ENCODE assay signal across 12 mouse cellular contexts in genomic region chr12:47163171-47163570, GRCm38 (mm10).
A peak's percentile ranks its signal among the peaks of the same experiment; 100 is the strongest.
DNase-seq lines count a peak whose midpoint lies in the region; ATAC-seq lines count a peak whose summit lies in the region.
"Had no signal": no experiment of that assay in that cellular context is flagged by ENCODE, and none has a peak within 500 bp of the region (broad histone marks: within the 10 kb centered on the region; RNA-seq: fewer than 3 reads in every experiment).

No protein-coding gene starts in this region.

- H3K4me2 ChIP-seq in heart, embryonic 14.5 days (ENCODE audit: low read length) = peak overlapping the region; percentile 44
- 0 out of 2 replicates have a peak overlapping the region, but pooled peaks have one; percentile 31 for H3K4me2 ChIP-seq in embryonic facial prominence, embryonic 12.5 days (replicated peaks)
- peak overlapping the region; percentile 40 for H3K4me2 ChIP-seq in hindbrain, embryonic 13.5 days
- H3K4me2 ChIP-seq in neural tube, embryonic 12.5 days (replicated peaks) = peak overlapping the region; percentile 45
- H3K4me2 ChIP-seq: limb, embryonic 13.5 days had no signal

- no peak overlapping the region for H3K4me3 ChIP-seq in heart, embryonic 14.5 days (ENCODE audit: control insufficient read depth in 1 of 2, insufficient read depth in 1 of 2, low read depth in 1 of 2, low read length in 2 of 2)
- H3K4me3 ChIP-seq in embryonic facial prominence, embryonic 12.5 days = no peak overlapping the region
- H3K4me3 ChIP-seq in hindbrain, embryonic 13.5 days = no peak overlapping the region
- 0 out of 2 replicates have a peak overlapping the region, but pooled peaks have one; percentile 3 for H3K4me3 ChIP-seq in neural tube, embryonic 12.5 days
- H3K4me3 ChIP-seq: limb, embryonic 13.5 days; stomach, embryonic 15.5 days had no signal

- no peaks in the 10 kb centered on the region for H3K27me3 ChIP-seq in heart, embryonic 14.5 days (ENCODE audit: control insufficient read depth, insufficient read depth, low read length)
- no peaks in the 10 kb centered on the region for H3K27me3 ChIP-seq in embryonic facial prominence, embryonic 12.5 days
- no peaks in the 10 kb centered on the region for H3K27me3 ChIP-seq in hindbrain, embryonic 13.5 days
- no peaks in the 10 kb centered on the region for H3K27me3 ChIP-seq in neural tube, embryonic 12.5 days (replicated peaks)
- H3K27me3 ChIP-seq: stomach, embryonic 15.5 days had no signal

- intact Hi-C loops in heart, postnatal 10 days (cut with DNase I) = no loop called here

- H3K36me3 ChIP-seq in heart, embryonic 14.5 days (ENCODE audit: control insufficient read depth, insufficient read depth, low read length) = no peaks in the 10 kb centered on the region
- H3K36me3 ChIP-seq in embryonic facial prominence, embryonic 12.5 days = no peaks in the 10 kb centered on the region
- no peaks in the 10 kb centered on the region for H3K36me3 ChIP-seq in hindbrain, embryonic 13.5 days
- no peaks in the 10 kb centered on the region for H3K36me3 ChIP-seq in neural tube, embryonic 12.5 days
- H3K36me3 ChIP-seq: limb, embryonic 13.5 days; stomach, embryonic 15.5 days had no signal

- peaks cover 0 to 4% of the 10 kb centered on the region in 2 experiments; a peak in 1 of 4 replicates for H3K4me1 ChIP-seq in heart, embryonic 14.5 days (ENCODE audit: control insufficient read depth in 2 of 2, insufficient read depth in 2 of 2, low read length in 2 of 2)
- peaks cover 13% of the 10 kb centered on the region; the same call in 1 of the 2 replicates for H3K4me1 ChIP-seq in embryonic facial prominence, embryonic 12.5 days
- H3K4me1 ChIP-seq in hindbrain, embryonic 13.5 days (replicated peaks) = peaks cover 24% of the 10 kb centered on the region
- peaks cover 17% of the 10 kb centered on the region for H3K4me1 ChIP-seq in neural tube, embryonic 12.5 days
- H3K4me1 ChIP-seq: stomach, embryonic 15.5 days had no signal

- H3K9ac ChIP-seq in heart, embryonic 14.5 days (ENCODE audit: low read length) = no peak overlapping the region
- no peak overlapping the region for H3K9ac ChIP-seq in embryonic facial prominence, embryonic 12.5 days
- peak overlapping the region; percentile 46; the same call in 1 of the 2 replicates for H3K9ac ChIP-seq in hindbrain, embryonic 13.5 days
- H3K9ac ChIP-seq in neural tube, embryonic 12.5 days = no peak overlapping the region
- H3K9ac ChIP-seq: limb, embryonic 13.5 days; stomach, embryonic 15.5 days had no signal

- H3K27ac ChIP-seq in heart, embryonic 14.5 days (replicated peaks in 1 of 2; ENCODE audit: control insufficient read depth in 1 of 2, insufficient read depth in 1 of 2, low read depth in 2 of 2, low read length in 2 of 2) = no peak overlapping the region
- H3K27ac ChIP-seq in embryonic facial prominence, embryonic 12.5 days = no peak overlapping the region
- H3K27ac ChIP-seq in hindbrain, embryonic 13.5 days = peak overlapping the region; percentile 87
- no peak overlapping the region for H3K27ac ChIP-seq in neural tube, embryonic 12.5 days
- H3K27ac ChIP-seq: limb, embryonic 13.5 days; stomach, embryonic 15.5 days had no signal

- WGBS in heart, embryonic 14.5 days = 64% methylated on average over 1 of the region's 1 CpGs
- WGBS in embryonic facial prominence, embryonic 12.5 days = 29% methylated on average over 1 of the region's 1 CpGs
- WGBS in hindbrain, embryonic 13.5 days = 10% methylated on average over 1 of the region's 1 CpGs
- 36% methylated on average over 1 of the region's 1 CpGs for WGBS in neural tube, embryonic 12.5 days

- no peak for DNase-seq in heart, postnatal 10 days
- no peak for DNase-seq in right cerebral cortex, adult 2 months (ENCODE audit: low spot score in 2 of 2)
- DNase-seq in testis, postnatal 10 days (ENCODE audit: low spot score) = no peak
- no peak for DNase-seq in lung, postnatal 10 days
- DNase-seq: lung, postnatal 4 days had no signal

- ATAC-seq in heart, embryonic 14.5 days (ENCODE audit: insufficient number of reproducible peaks, insufficient read depth, low FRiP score, low read depth) = no peak
- ATAC-seq in embryonic facial prominence, embryonic 12.5 days (ENCODE audit: insufficient number of reproducible peaks, insufficient read depth, low FRiP score, low TSS enrichment) = no peak
- peak; percentile 71 for ATAC-seq in hindbrain, embryonic 13.5 days (ENCODE audit: low FRiP score)
- peak; percentile 55; the same call in 1 of the 2 replicates for ATAC-seq in neural tube, embryonic 12.5 days (ENCODE audit: low FRiP score, low read depth)
- ATAC-seq: CD4-positive, CD25-positive, alpha-beta regulatory T cell, adult 4 months had no signal

- H3K9me3 ChIP-seq in heart, embryonic 14.5 days (ENCODE audit: control insufficient read depth, low read length) = no peaks in the 10 kb centered on the region
- H3K9me3 ChIP-seq in embryonic facial prominence, embryonic 12.5 days = no peaks in the 10 kb centered on the region
- H3K9me3 ChIP-seq in hindbrain, embryonic 13.5 days = no peaks in the 10 kb centered on the region
- H3K9me3 ChIP-seq in neural tube, embryonic 12.5 days = no peaks in the 10 kb centered on the region
- H3K9me3 ChIP-seq: limb, embryonic 13.5 days; stomach, embryonic 15.5 days had no signal

Comparison
In these comparisons a context has a peak if more than half of its experiments do, and no peak if none do; other contexts are left out.
1. ATAC-seq: peak in hindbrain, embryonic 13.5 days (single experiment) and neural tube, embryonic 12.5 days (single experiment); none in heart, embryonic 14.5 days (single experiment) and embryonic facial prominence, embryonic 12.5 days (single experiment).
2. Peak in every context shown above with its lines, with median percentiles within 50 percentile points of each other: H3K4me2 ChIP-seq.